Mouse (Mus musculus): ENCODE data around the gene Cphx3.
"Not testable (repeated sequence)": the region's sequence is repeated elsewhere in the genome, so short reads cannot be mapped to it uniquely, and the experiment has no call there.

DNA sequence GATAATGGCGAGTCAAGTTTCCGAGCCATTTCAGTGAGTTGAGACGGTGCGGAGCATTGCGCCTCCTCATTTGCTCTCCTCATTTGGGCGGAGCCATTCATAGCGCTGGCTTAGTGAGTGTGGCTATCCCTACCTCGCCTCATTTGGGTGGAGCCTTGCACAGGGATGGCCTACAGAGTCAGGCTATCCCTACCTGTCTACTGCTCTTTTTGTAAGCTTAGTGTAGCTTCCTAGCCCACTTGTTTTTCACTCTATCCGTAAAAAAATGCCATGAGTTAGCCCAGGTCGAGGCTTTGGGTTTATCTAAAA lies 14.8 kb upstream of the Cphx3 start, which contains the start of gene Tmem254c:
- not testable (repeated sequence) for TF ChIP-seq CTCF (IDR thresholded peaks at IDR 0.05; ENCODE audit: control insufficient read depth, insufficient read depth, low read length); POLR2A (IDR thresholded peaks at IDR 0.05; ENCODE audit: borderline replicate concordance, control insufficient read depth, low read depth, low read length)

All from bone marrow, adult 2 months (tissue).